8 mouse cellular contexts compared by ENCODE assay signal in genomic region chr1:184791109-184791508, GRCm38 (mm10). TPM values are rescaled to one million over a fixed set of nuclear protein-coding genes. Genes with fewer than 3 reads are reported as not detected.
DNase-seq lines count a peak whose midpoint lies in the region; ATAC-seq and TF ChIP-seq lines count a peak whose summit lies in the region.

No protein-coding gene starts in this region.

- DNase-seq in hindbrain, embryonic 11.5 days (ENCODE audit: low spot score) = peak; percentile 70
- DNase-seq in hindbrain, embryonic 10.5 days (ENCODE audit: low spot score) = no peak
- DNase-seq in thymus, postnatal 0 days (ENCODE audit: low spot score) = peak; percentile 59
- DNase-seq in thymus, adult 18-20 months = no peak
- peak; percentile 12 for DNase-seq in cerebellum, adult 9-11 months
- DNase-seq in layer of hippocampus, postnatal 10 days (ENCODE audit: low spot score in 2 of 2) = peak; percentile 35 to 55
- no peak for DNase-seq in stomach, postnatal 0 days (ENCODE audit: low spot score)

- no peak for TF ChIP-seq EP300 in stomach, postnatal 0 days (optimal IDR thresholded peaks at IDR 0.05)

- no peak for ATAC-seq in hindbrain, embryonic 11.5 days (ENCODE audit: low FRiP score)
- no peak for ATAC-seq in stomach, postnatal 0 days (ENCODE audit: low FRiP score, low TSS enrichment)
- no peak for ATAC-seq in forebrain, embryonic 16.5 days

- no peaks in the 10 kb centered on the region for H3K27me3 ChIP-seq in hindbrain, embryonic 11.5 days (ENCODE audit: control insufficient read depth, insufficient read depth, low read length)
- H3K27me3 ChIP-seq in hindbrain, embryonic 10.5 days (ENCODE audit: insufficient read depth, poor library complexity, severe bottlenecking) = peaks cover 4% of the 10 kb centered on the region; the same call in 1 of the 2 replicates
- no peaks in the 10 kb centered on the region; the same call in 1 of the 2 replicates for H3K27me3 ChIP-seq in stomach, postnatal 0 days (ENCODE audit: control insufficient read depth, insufficient read depth, low read length)
- no peaks in the 10 kb centered on the region for H3K27me3 ChIP-seq in forebrain, embryonic 16.5 days (replicated peaks; ENCODE audit: control insufficient read depth, insufficient read depth, low read length)

- no peak overlapping the region for H3K27ac ChIP-seq in hindbrain, embryonic 11.5 days (ENCODE audit: low read depth, low read length)
- H3K27ac ChIP-seq in hindbrain, embryonic 10.5 days = no peak overlapping the region
- no peak overlapping the region for H3K27ac ChIP-seq in stomach, postnatal 0 days (replicated peaks)
- H3K27ac ChIP-seq in forebrain, embryonic 16.5 days (ENCODE audit: low read length) = no peak overlapping the region

- peak; percentile 90 for TF ChIP-seq CTCF in stomach, postnatal 0 days (IDR thresholded peaks at IDR 0.05; ENCODE audit: low read depth)

- peaks cover 3% of the 10 kb centered on the region; the same call in 1 of the 2 replicates for H3K4me1 ChIP-seq in hindbrain, embryonic 11.5 days (replicated peaks; ENCODE audit: control insufficient read depth, insufficient read depth, low read length)
- no peaks in the 10 kb centered on the region for H3K4me1 ChIP-seq in hindbrain, embryonic 10.5 days (replicated peaks)
- 0 out of 2 replicates have a peak, but pooled peaks cover 2% of the 10 kb centered on the region for H3K4me1 ChIP-seq in stomach, postnatal 0 days (replicated peaks; ENCODE audit: control insufficient read depth, insufficient read depth)
- H3K4me1 ChIP-seq in forebrain, embryonic 16.5 days (replicated peaks; ENCODE audit: control insufficient read depth, insufficient read depth, low read length) = no peaks in the 10 kb centered on the region

- no peaks in the 10 kb centered on the region for H3K9me3 ChIP-seq in hindbrain, embryonic 11.5 days (ENCODE audit: control insufficient read depth, low read length)
- no peaks in the 10 kb centered on the region for H3K9me3 ChIP-seq in hindbrain, embryonic 10.5 days
- H3K9me3 ChIP-seq in stomach, postnatal 0 days (ENCODE audit: control insufficient read depth, low read length) = no peaks in the 10 kb centered on the region
- no peaks in the 10 kb centered on the region for H3K9me3 ChIP-seq in forebrain, embryonic 16.5 days (ENCODE audit: control insufficient read depth, low read length)

- H3K4me2 ChIP-seq in hindbrain, embryonic 11.5 days (replicated peaks; ENCODE audit: low read depth, low read length) = no peak overlapping the region
- H3K4me2 ChIP-seq in stomach, postnatal 0 days (replicated peaks; ENCODE audit: low read depth) = no peak overlapping the region
- H3K4me2 ChIP-seq in forebrain, embryonic 16.5 days (ENCODE audit: low read length) = no peak overlapping the region

- no peaks in the 10 kb centered on the region for H3K36me3 ChIP-seq in hindbrain, embryonic 11.5 days (ENCODE audit: control insufficient read depth, insufficient read depth, low read length)
- H3K36me3 ChIP-seq in hindbrain, embryonic 10.5 days = no peaks in the 10 kb centered on the region
- H3K36me3 ChIP-seq in stomach, postnatal 0 days (ENCODE audit: control insufficient read depth, insufficient read depth, low read length) = no peaks in the 10 kb centered on the region
- no peaks in the 10 kb centered on the region for H3K36me3 ChIP-seq in forebrain, embryonic 16.5 days (ENCODE audit: control insufficient read depth, insufficient read depth)

- no peak overlapping the region for H3K9ac ChIP-seq in hindbrain, embryonic 11.5 days (ENCODE audit: low read depth, low read length)
- H3K9ac ChIP-seq in stomach, postnatal 0 days (ENCODE audit: low read length) = no peak overlapping the region
- H3K9ac ChIP-seq in forebrain, embryonic 16.5 days (replicated peaks; ENCODE audit: low read depth, low read length) = no peak overlapping the region

- 13% methylated on average over 2 of the region's 2 CpGs for WGBS in hindbrain, embryonic 11.5 days
- 3% methylated on average over 2 of the region's 2 CpGs for WGBS in hindbrain, embryonic 10.5 days
- WGBS in stomach, postnatal 0 days = 15% methylated on average over 2 of the region's 2 CpGs
- WGBS in forebrain, embryonic 16.5 days = 11% methylated on average over 2 of the region's 2 CpGs

- H3K4me3 ChIP-seq in hindbrain, embryonic 11.5 days (ENCODE audit: low read depth, low read length) = no peak overlapping the region
- no peak overlapping the region for H3K4me3 ChIP-seq in hindbrain, embryonic 10.5 days
- H3K4me3 ChIP-seq in stomach, postnatal 0 days (ENCODE audit: low read depth, low read length) = no peak overlapping the region
- H3K4me3 ChIP-seq in forebrain, embryonic 16.5 days (replicated peaks; ENCODE audit: low read length) = no peak overlapping the region

RNA-seq across cellular contexts. Expression of gene Marc1, which starts 20.0 kb away (rescaled TPM):
- 0.21 and 0.26 TPM in 2 replicates for polyA plus RNA-seq in hindbrain, embryonic 11.5 days (2014; fragmentation: Nextera tagmentation; extraction: Ambion mirVana)
- polyA plus RNA-seq in hindbrain, embryonic 10.5 days (2016; fragmentation: Nextera tagmentation; extraction: Ambion mirVana) = 0.12 TPM in 1 of 2 replicates, not detected in the other
- polyA plus RNA-seq in thymus, postnatal 0 days (2015; fragmentation: Nextera tagmentation; extraction: Ambion mirVana) = 1.7 and 2.0 TPM in 2 replicates
- total RNA-seq in layer of hippocampus, postnatal 10 days (2021) = not detected
- 0.32 and 0.65 TPM in 2 replicates for polyA plus RNA-seq in stomach, postnatal 0 days (2015; fragmentation: Nextera tagmentation; extraction: Ambion mirVana)
- polyA plus RNA-seq in forebrain, embryonic 16.5 days (2015; fragmentation: Nextera tagmentation; extraction: Ambion mirVana) = 0.12 TPM in 1 of 2 replicates, not detected in the other

RNA-seq across cellular contexts. Expression of gene Marc2, which starts 55.1 kb away (rescaled TPM):
- 109 and 114 TPM in 2 replicates for polyA plus RNA-seq in hindbrain, embryonic 11.5 days (2014; fragmentation: Nextera tagmentation; extraction: Ambion mirVana)
- 85.9 and 87.8 TPM in 2 replicates for polyA plus RNA-seq in hindbrain, embryonic 10.5 days (2016; fragmentation: Nextera tagmentation; extraction: Ambion mirVana)
- polyA plus RNA-seq in thymus, postnatal 0 days (2015; fragmentation: Nextera tagmentation; extraction: Ambion mirVana) = 237 and 272 TPM in 2 replicates
- total RNA-seq in layer of hippocampus, postnatal 10 days (2021) = 100 to 1,000 TPM in 1 of 2 experiments, 10 to 100 TPM in 1; 96.2 to 109 TPM
- 197 and 217 TPM in 2 replicates for polyA plus RNA-seq in stomach, postnatal 0 days (2015; fragmentation: Nextera tagmentation; extraction: Ambion mirVana)
- 105 and 106 TPM in 2 replicates for polyA plus RNA-seq in forebrain, embryonic 16.5 days (2015; fragmentation: Nextera tagmentation; extraction: Ambion mirVana)

RNA-seq across cellular contexts. Expression of gene Hlx, which starts 58.7 kb away (rescaled TPM):
- 3.9 and 4.1 TPM in 2 replicates for polyA plus RNA-seq in hindbrain, embryonic 11.5 days (2014; fragmentation: Nextera tagmentation; extraction: Ambion mirVana)
- polyA plus RNA-seq in hindbrain, embryonic 10.5 days (2016; fragmentation: Nextera tagmentation; extraction: Ambion mirVana) = 4.7 and 6.9 TPM in 2 replicates
- 5.4 and 5.8 TPM in 2 replicates for polyA plus RNA-seq in thymus, postnatal 0 days (2015; fragmentation: Nextera tagmentation; extraction: Ambion mirVana)
- total RNA-seq in layer of hippocampus, postnatal 10 days (2021) = 1 to 10 TPM; 1.0 to 1.4 TPM
- polyA plus RNA-seq in stomach, postnatal 0 days (2015; fragmentation: Nextera tagmentation; extraction: Ambion mirVana) = 5.4 and 6.9 TPM in 2 replicates
- polyA plus RNA-seq in forebrain, embryonic 16.5 days (2015; fragmentation: Nextera tagmentation; extraction: Ambion mirVana) = 1.8 and 2.1 TPM in 2 replicates

Comparison
In these comparisons a context has a peak if more than half of its experiments do, and no peak if none do; other contexts are left out.
1. DNase-seq: peak in hindbrain, embryonic 11.5 days (single experiment), thymus, postnatal 0 days (single experiment), cerebellum, adult 9-11 months (single experiment) and layer of hippocampus, postnatal 10 days (2 of 2); none in hindbrain, embryonic 10.5 days (single experiment), thymus, adult 18-20 months (0 of 2) and stomach, postnatal 0 days (single experiment).